Mouse (Mus musculus) pancreas, adult 10 weeks (tissue): ENCODE data around the gene Gm49384. TPM values are rescaled to one million over a fixed set of nuclear protein-coding genes. Genes with fewer than 3 reads are reported as not detected.

ENCODE experiments used
- polyA plus RNA-seq: library from polyadenylated mRNA; stranded (reverse); fragments of 350-450 nt; fragmentation: Illumina TruSeq; extraction: RNeasy Lipid Tissue Mini Kit (QIAGEN cat#74804); gene quantifications from one replicate; pipeline ENCODE4 v1.2.3, GENCODE M21; 2015; ENCODE audit warnings: low read depth, low replicate concordance; ENCODE audit not compliant: insufficient read depth

Gm49384 gene
- not detected for polyA plus RNA-seq

DNA sequence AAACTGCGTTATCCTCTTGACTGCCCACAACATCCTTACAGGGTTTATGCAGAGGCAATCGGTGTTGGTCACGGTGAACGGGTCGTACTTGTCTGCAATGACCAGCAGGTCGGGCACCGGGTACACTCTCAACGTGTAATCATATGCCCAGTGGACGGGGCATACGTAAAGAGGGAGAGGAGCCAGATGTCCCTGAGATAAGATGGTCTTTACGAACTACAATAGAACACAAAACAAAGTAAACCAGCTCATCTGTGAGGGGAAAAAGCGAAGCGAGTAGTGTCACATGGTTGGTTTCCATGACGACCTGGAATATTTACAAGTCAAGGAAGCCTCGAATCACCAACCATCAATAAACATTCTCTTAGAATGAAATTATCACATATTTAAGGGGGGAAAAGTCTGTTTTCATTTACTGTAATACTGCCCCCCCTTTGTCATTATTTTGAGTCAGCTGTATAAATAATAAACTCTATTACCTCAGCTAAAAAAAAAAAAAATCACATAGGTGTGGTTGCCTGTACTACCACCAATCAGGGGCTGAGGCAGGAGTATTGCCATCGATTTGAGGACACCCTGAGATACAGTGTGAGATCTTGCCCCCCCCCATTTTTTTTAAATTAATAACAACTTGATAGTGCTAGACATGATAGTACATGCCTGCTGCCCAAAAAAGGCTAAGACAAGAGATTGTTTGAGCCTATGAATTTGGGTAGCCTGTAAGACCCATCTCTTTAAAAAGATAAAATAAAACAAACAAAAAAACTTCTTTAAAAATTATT, at the start of gene Gm49384:
Gene Gm49384 (minus strand): TSS at position 216 of the 782 bp plus-strand sequence.

DNA sequence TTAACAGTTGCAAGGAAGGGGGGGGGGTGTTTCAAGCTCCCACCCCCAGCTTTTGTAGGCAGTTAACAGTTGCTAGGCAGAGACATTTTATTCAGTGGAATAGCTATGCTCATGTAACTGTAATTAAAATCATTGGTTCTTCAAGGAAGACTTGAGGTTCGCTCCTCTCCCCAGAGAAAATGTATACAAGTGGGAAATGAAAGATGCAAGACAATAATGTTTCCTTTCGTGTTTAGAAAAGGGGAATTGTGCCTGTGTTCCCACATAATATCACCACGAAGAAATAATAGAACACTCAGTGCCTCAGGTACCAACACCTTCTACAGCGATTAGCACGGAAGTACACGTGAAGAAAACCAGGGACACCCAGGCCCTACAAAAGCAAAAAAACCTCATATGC, 36.8 kb upstream of the Gm49384 start, which contains the start of gene Klhdc1:
Gene Klhdc1 (plus strand): TSS at position 301 of the 400 bp plus-strand sequence.

DNA sequence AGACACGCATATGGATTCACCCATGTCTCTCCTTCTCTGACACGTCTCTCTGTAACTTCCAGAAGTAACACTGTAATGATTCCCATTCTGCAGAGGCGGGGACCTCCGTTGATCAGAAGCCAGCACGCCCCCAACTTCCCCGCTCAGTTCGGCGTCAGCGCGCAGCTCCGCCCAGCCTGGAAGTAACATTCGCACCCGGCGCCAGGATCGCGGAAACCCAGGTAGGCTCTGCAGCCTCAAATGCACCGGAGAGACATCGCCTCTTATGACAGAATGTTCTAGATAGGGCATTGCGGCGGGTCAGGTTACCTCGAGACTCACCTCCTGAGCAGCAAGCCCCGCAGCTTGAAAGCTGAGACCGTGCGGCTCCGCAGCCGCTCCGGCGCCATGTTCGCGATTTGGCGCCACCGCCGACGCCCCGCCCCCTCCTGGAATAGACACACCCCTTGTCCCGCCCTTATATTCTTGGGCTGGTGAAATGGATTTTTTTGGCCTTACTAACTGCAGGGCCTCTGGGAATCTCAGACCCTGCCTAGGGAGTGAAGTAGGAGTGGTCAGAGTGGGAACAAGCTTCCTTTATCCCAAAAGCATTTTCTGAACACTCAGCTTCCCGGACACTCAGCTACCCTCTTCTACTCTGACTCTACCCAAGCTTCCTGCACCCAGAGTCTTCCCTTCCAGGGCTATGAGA, 23.9 kb upstream of the Gm49384 start, which contains the start of gene Pole2:
Gene Pole2 (minus strand): TSS at position 420 of the 691 bp plus-strand sequence.

DNA sequence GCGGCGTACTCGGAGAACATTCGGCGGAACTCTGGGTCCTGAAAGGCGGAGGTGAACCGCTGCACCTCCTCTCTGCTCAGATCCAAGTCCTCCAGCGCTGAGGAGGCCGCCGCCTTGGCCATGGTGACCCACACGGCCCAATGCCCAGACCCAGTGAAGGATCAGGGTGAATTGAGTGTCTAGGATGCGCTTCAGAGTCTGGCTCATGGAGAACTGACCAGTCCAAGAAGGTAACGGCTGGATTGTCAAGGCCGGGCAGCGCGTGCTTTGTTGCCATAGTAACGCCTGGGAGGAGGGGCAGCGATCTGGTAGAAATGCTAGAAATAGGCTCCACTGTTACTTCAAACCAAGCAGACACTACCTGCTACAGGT, 5.9 kb downstream of the Gm49384 start, which contains the start of gene Dnaaf2:
Gene Dnaaf2 (minus strand): TSS at position 266 of the 372 bp plus-strand sequence.

DNA sequence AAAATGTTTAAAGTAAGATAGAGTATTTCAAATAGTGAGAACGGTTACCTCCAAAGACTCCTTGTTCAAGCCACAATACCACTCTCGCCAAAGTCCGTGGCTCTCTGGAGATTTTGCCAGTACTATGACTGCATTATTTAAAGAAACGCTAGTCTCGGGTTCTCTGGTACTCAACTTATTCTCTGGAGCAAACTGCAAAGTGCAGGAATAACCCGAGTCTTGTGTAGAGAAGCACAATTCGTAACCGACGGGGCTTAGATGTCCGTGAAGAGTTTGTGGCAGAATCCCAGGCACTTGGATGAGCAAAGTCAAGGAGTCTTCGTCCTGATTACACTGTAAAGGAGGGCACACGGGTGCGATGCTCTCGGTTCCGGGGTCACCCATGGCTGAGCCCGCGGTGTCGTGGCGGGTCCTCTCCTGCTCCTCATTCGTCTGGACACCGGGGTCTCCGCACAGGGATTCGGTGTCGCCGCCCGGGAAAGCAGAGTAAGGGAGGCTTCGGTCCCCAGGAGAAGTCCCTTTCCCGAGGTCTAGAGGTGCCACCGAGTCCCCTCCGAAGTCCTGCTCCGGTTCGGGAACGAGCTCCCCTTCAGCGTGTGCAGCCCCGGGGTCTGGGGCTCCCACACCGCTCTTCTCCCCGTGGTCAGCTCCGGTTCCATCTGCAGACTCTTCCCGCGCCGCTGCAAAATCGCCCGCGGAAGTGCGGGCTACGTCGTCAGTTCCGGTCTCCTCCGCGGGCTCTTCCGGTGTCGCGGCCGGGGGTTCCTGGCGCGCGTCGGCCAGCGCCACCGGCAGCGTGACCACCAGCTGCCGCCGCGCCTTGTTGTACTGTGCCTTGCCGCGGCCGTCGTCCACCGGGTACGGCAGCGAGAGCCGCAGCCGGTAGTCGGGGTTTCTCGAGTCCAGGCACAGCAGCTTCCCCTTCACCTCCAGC, 7.4 kb downstream of the Gm49384 start, which contains the start of gene Gm49383:
Gene Gm49383 (minus strand): TSS at position 661 of the 934 bp plus-strand sequence.

DNA sequence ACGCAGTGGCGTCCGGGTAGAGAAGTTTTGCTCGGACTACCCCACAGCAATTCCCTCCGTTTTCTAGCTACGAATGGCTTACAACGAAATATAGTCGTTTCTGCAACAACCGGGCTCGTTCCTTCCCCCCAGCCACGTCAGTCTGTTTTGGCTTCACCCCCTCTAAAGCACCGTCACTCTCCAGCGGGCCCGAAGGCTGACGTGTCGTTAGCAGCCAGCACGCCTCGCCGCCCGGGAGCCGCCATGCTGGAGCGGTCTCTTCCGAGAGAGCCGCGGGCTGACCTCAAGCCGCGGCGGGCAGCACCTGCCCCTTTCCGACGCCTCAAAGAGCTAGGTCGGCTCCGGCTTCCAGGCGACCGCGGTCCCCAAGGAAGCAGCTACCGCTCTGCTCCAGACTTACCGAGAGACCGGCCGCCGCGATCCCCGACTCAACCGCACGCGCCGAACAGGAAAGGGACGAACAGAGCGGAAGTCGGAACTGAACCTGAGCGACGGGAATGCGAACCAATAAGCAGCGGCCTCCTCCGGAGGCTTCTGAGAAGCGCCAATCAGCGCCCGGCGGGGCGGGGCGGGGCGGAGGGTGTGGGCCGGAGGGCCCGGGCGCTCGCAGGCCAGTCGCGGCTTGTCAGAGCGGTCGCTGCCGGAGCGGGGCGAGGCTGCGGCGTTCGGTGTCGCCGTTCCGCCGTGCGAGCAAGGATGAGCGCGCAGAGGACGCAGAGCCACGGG, 20.3 kb downstream of the Gm49384 start, which contains the start of the genes Rpl36al and Mgat2:
Gene Rpl36al (minus strand): TSS at position 501 of the 726 bp plus-strand sequence.
Gene Mgat2 (plus strand): TSS at position 575 of the 726 bp plus-strand sequence.

DNA sequence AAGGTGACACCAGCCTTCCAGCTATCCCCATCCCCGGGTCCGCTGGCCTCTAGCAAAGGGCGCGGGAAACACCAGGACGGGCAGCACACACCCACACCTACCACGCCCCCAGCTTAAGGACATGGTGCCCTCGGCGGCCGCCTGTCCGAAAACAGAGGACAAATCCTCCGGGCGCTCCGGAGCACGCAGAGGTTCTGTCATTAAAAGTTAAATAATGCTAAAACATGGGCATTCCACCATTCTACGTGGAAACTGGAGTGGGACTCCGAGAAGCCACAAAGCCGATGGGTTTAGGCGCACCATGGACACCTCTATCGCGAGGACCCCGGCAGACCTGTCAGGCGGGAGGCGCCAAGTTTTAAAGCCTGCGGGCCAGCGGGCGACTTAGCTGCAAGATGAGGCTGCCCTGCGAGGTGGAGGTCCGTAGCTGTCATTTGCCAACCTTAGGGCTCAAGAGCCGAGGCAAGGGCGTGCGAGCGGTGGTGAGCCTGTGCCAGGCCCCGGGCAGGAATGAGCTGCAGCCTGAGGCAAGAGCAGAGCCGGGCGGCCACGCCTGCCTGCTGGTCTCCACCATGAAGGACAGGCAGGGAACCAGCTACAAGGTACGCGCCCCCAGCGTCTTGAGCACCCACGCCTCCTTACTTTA, 35.5 kb downstream of the Gm49384 start, which contains the start of gene Lrr1:
Gene Lrr1 (plus strand): TSS at position 354 of the 646 bp plus-strand sequence.

DNA sequence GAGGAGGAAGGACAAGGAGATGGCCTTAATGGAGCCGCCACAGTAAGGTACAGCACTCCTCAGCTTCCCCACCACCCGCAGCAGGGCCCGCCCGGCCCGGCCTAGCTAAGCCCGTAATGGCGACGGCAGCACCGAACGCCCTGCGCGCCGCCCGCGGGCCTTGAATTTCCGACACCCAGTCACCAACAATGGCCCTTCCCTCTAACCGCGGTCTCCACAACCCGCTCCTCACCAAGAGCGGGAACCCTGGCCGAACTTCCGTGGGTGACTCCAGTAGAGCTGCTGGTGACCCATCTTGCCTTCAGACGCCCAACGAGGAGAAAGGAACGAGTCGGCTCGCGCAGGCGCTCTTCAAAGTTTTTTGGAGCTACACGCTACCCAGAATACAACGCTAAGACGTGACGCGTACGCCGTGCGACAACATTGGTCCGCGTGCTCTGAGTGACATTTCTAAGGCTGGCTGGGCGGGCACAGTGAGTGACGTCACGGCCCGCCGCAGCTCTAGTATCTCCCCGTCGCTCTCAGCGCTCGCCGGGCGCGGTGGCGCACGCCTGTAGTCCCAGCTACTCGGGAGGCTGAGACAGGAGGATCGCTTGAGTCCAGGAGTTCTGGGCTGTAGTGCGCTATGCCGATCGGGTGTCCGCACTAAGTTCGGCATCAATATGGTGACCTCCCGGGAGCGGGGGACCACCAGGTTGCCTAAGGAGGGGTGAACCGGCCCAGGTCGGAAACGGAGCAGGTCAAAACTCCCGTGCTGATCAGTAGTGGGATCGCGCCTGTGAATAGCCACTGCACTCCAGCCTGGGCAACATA, 45.1 kb downstream of the Gm49384 start, which contains the start of gene Rps29:
Gene Rps29 (minus strand): TSS at position 422 of the 813 bp plus-strand sequence.

Other genes with a start within 250 kb of the Gm49384 start
- gene Rps29, start 45.1 kb downstream of the Gm49384 start, polyA plus RNA-seq = 1,238 TPM
- gene Lrr1, start 35.5 kb downstream of the Gm49384 start, polyA plus RNA-seq = not detected
- 379 TPM for gene Rpl36al, start 20.2 kb downstream of the Gm49384 start, polyA plus RNA-seq
- 13.2 TPM for gene Mgat2, start 20.1 kb downstream of the Gm49384 start, polyA plus RNA-seq
- gene Gm49383, start 7.2 kb downstream of the Gm49384 start, polyA plus RNA-seq = not detected
- gene Dnaaf2, start 5.8 kb downstream of the Gm49384 start, polyA plus RNA-seq = not detected
- gene Pole2, start 23.9 kb upstream of the Gm49384 start, polyA plus RNA-seq = 0.54 TPM
- gene Klhdc1, start 36.9 kb upstream of the Gm49384 start, polyA plus RNA-seq = 0.72 TPM
- 13.3 TPM for gene Klhdc2, start 92.4 kb upstream of the Gm49384 start, polyA plus RNA-seq
- gene Nemf, start 152.9 kb upstream of the Gm49384 start, polyA plus RNA-seq = 14.8 TPM
- gene Arf6, start 167.9 kb upstream of the Gm49384 start, polyA plus RNA-seq = 11.4 TPM
- not detected for gene Gm9887, start 168.2 kb upstream of the Gm49384 start, polyA plus RNA-seq